8 mouse cellular contexts compared by ENCODE assay signal in the genomic region with DNA sequence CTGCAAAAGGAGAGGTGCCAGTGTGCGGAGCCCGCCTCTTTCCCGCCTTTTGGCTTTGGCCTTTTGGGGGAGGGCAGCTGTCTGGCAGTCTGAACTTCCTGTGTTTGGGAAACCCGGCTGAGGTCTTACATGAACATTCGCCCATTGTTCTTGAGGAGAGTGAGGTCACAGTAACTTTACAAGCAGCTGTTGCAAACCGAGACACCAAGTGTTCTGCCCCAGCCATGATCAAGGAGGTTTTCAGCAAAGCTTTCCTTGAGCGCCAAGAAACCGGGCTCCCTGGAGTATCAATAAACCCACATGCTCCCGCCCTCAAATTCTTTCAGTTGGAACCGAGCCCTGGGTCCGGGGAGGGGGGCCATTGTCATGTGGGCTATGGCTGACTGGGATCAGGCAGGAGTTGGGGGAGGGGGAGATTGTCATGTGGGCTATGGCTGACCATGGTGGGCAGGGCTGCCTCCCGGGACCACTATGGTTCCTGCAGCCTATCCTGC. TPM values are rescaled to one million over a fixed set of nuclear protein-coding genes. Genes with fewer than 3 reads are reported as not detected.
DNase-seq lines count a peak whose midpoint lies in the region; ATAC-seq and TF ChIP-seq lines count a peak whose summit lies in the region.

No protein-coding gene starts in this region.

- H3K4me1 ChIP-seq in lung, postnatal 0 days (ENCODE audit: insufficient read depth, low read depth, low read length): peaks cover 11% of the 10 kb centered on the region

- H3K9ac ChIP-seq in lung, postnatal 0 days (replicated peaks; ENCODE audit: low read depth): no peak overlapping the region

- H3K9me3 ChIP-seq in lung, postnatal 0 days (ENCODE audit: low read length): no peaks in the 10 kb centered on the region

- H3K36me3 ChIP-seq in lung, postnatal 0 days (ENCODE audit: insufficient read depth, low read length): 0 out of 2 replicates have a peak, but pooled peaks cover 8% of the 10 kb centered on the region

- no peaks in the 10 kb centered on the region for H3K27me3 ChIP-seq in lung, postnatal 0 days (replicated peaks; ENCODE audit: insufficient read depth, low read length)

- peak overlapping the region; percentile 94 for H3K27ac ChIP-seq in lung, postnatal 0 days (ENCODE audit: low read length)

- TF ChIP-seq EP300 in lung, postnatal 0 days (IDR thresholded peaks at IDR 0.05): peak; percentile 58

- peak overlapping the region; percentile 45 for H3K4me2 ChIP-seq in lung, postnatal 0 days (replicated peaks; ENCODE audit: low read depth, low read length)

- no peak for TF ChIP-seq CTCF in lung, postnatal 0 days (IDR thresholded peaks at IDR 0.05)

- peak; percentile 42 for DNase-seq in layer of hippocampus, postnatal 14 days (ENCODE audit: low spot score in 2 of 2)
- DNase-seq in layer of hippocampus, adult 18-20 months (ENCODE audit: low spot score in 2 of 2): no peak
- peak; percentile 79 for DNase-seq in embryo, embryonic 9.5 days (ENCODE audit: extremely low spot score)
- DNase-seq in heart, adult 8-10 months (ENCODE audit: low spot score): peak; percentile 86
- DNase-seq in kidney, adult 9 months: peak; percentile 67
- DNase-seq in lung, postnatal 0 days (ENCODE audit: low spot score): peak; percentile 93
- DNase-seq in skeletal muscle tissue, adult 2 months (ENCODE audit: low read depth, low spot score): peak; percentile 79
- DNase-seq in spleen, postnatal 14 days (ENCODE audit: low spot score in 2 of 2): no peak

- WGBS in lung, postnatal 0 days: 1% methylated on average over 12 of the region's 12 CpGs

- no peak overlapping the region for H3K4me3 ChIP-seq in lung, postnatal 0 days (ENCODE audit: low read depth, low read length)

- peak; percentile 71 for ATAC-seq in lung, postnatal 0 days

RNA-seq across cellular contexts. Expression of a gene that starts 27.9 kb away (rescaled TPM):
- 100 to 1,000 TPM; 357 to 369 TPM for total RNA-seq in layer of hippocampus, postnatal 14 days (2021)
- total RNA-seq in layer of hippocampus, adult 18-20 months (2021): 100 to 1,000 TPM; 359 to 374 TPM
- 100 to 1,000 TPM; 230 to 269 (median 248) TPM for total RNA-seq in heart, adult 8-10 months (2022)
- 669 and 693 TPM in 2 replicates for polyA plus RNA-seq in lung, postnatal 0 days (2015; fragmentation: Nextera tagmentation; extraction: Ambion mirVana)

RNA-seq across cellular contexts. Expression of a gene that starts 37.0 kb away (rescaled TPM):
- total RNA-seq in layer of hippocampus, postnatal 14 days (2021): 10 to 100 TPM; 29.1 to 34.9 TPM
- 10 to 100 TPM; 15.8 to 16.5 TPM for total RNA-seq in layer of hippocampus, adult 18-20 months (2021)
- 1 to 10 TPM; 3.2 to 5.2 (median 4.4) TPM for total RNA-seq in heart, adult 8-10 months (2022)
- polyA plus RNA-seq in lung, postnatal 0 days (2015; fragmentation: Nextera tagmentation; extraction: Ambion mirVana): 5.2 and 6.0 TPM in 2 replicates

RNA-seq across cellular contexts. Expression of a gene that starts 50.3 kb away (rescaled TPM):
- total RNA-seq in layer of hippocampus, postnatal 14 days (2021): 10 to 100 TPM; 12.6 to 13.8 TPM
- 1 to 10 TPM; 7.1 to 8.8 TPM for total RNA-seq in layer of hippocampus, adult 18-20 months (2021)
- 10 to 100 TPM; 13.2 to 17.9 (median 15.8) TPM for total RNA-seq in heart, adult 8-10 months (2022)
- polyA plus RNA-seq in lung, postnatal 0 days (2015; fragmentation: Nextera tagmentation; extraction: Ambion mirVana): 25.8 and 30.7 TPM in 2 replicates

RNA-seq across cellular contexts. Expression of a gene that starts 54.0 kb away (rescaled TPM):
- total RNA-seq in layer of hippocampus, postnatal 14 days (2021): 1 to 10 TPM; 4.3 to 5.0 TPM
- 1 to 10 TPM; 5.0 TPM for total RNA-seq in layer of hippocampus, adult 18-20 months (2021)
- total RNA-seq in heart, adult 8-10 months (2022): 1 to 10 TPM; 3.0 to 3.4 (median 3.3) TPM
- 11.2 and 11.5 TPM in 2 replicates for polyA plus RNA-seq in lung, postnatal 0 days (2015; fragmentation: Nextera tagmentation; extraction: Ambion mirVana)

Comparison
In these comparisons a context has a peak if more than half of its experiments do, and no peak if none do; other contexts are left out.
1. DNase-seq: peak in layer of hippocampus, postnatal 14 days (2 of 2), embryo, embryonic 9.5 days (single experiment), heart, adult 8-10 months (single experiment), kidney, adult 9 months (single experiment), lung, postnatal 0 days (single experiment) and skeletal muscle tissue, adult 2 months (single experiment); none in layer of hippocampus, adult 18-20 months (0 of 2) and spleen, postnatal 14 days (0 of 2).